Mouse (Mus musculus) frontal cortex, postnatal 10 days (tissue): Measurements from ENCODE around the gene Def8.

Experiments
- DNase-seq, 2 experiments: peaks; one replicate each; pipeline ENCODE4 v3.0.0; 2022; ENCODE audit warnings: low spot score in 2 of 2, mixed read lengths in 1 of 2

The Def8 gene

GRCm38 (mm10) chr8:123478456-123479218 is 55.3 kb downstream of the Def8 start:
- no peak for DNase-seq

GRCm38 (mm10) chr8:123482627-123483026 is 59.3 kb downstream of the Def8 start:
- DNase-seq, result no peak

- no peak for DNase-seq
Measured at GRCm38 (mm10) chr8:123491280-123492075, 68.2 kb downstream of the Def8 start.

DNA sequence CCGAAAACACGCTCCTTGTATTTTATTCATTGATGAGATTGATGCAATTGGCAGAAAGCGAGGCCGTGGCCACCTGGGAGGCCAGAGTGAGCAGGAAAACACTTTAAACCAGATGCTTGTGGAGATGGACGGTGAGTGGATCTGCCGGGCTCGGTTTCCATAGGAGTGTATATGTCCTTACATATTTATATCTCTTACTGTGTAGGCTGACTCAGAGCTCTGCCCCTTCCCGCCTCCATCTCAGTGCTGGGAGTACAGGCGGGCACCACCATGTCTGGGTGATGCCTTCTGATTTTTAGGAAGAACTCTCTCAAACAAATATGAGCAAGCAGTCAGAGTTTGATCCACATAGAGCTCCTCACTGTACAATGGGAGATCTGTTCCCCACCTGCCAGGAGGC is 69.6 kb downstream of the Def8 start:
- no peak for DNase-seq

- DNase-seq, result no peak
Measured at GRCm38 (mm10) chr8:123497699-123498098, 74.4 kb downstream of the Def8 start.

DNA sequence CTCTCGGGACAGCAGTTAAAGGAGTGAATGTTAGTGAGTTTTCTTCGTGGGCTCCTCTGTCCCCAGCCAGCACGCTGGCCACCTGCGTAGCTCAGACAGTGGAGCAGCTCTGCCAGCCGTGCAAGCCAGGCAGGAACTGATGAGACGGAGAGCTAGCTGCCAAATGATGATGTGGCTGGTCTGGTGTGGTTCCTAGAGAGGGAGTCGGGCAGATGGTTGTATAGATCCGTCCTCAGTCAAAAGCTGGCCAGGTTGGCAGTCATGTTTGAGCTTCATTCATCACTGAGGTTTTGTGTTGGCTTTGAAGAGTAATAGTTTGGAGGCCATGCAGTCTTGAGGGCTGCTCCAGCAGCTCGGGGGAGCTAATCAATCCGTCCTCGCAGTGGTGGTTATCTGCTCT is 75.6 kb downstream of the Def8 start:
- DNase-seq, result no peak

- DNase-seq, result no peak
Measured at GRCm38 (mm10) chr8:123499556-123499955, 76.2 kb downstream of the Def8 start.

DNA sequence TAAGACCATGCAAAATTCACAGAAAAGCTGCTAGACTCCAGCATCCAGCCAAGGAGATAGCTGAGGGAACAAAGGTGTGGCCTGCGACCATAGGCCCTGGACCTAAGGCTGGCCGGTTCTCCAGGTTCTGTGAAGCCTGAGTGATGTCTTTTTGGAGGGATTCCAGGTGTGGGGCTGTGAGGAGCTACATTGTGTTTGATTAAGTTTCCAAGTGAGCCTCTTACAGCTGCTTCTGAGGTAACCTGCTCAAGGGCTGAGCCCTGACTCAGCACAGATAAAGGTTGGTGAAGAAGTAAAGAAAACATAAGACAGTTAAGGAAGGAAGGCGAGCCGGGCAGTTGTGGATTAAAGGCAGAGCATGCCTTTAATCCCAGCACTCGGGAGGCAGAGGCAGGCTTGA is 78.9 kb downstream of the Def8 start:
- DNase-seq, result no peak

- no peak for DNase-seq
Measured at GRCm38 (mm10) chr8:123503801-123504467, 80.6 kb downstream of the Def8 start.

GRCm38 (mm10) chr8:123504591-123505195 is 81.4 kb downstream of the Def8 start:
- DNase-seq, result no peak

DNA sequence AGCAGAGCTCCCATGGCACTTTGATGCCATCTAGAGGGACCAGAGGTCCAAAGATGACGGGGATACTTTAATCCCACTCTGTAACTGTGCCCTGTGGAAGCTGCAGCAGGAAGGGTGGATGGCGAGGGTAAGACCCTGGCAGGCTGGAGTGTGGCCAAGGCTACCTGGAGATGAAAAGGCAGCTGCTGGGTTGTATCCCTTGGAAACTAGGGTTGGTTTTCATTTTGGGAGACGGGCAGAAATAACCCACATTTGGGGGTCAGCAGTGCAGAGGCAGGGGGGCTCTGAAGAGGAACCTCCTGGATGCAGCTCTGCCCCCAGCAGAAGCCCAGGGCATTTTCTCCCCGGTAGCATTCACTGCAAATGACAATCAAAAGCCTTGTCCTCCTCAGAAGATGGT is 81.9 kb downstream of the Def8 start:
- no peak for DNase-seq

GRCm38 (mm10) chr8:123505695-123506094 is 82.4 kb downstream of the Def8 start:
- DNase-seq, result no peak

- no peak for DNase-seq
Measured at GRCm38 (mm10) chr8:123507153-123507552, 83.8 kb downstream of the Def8 start.

DNA sequence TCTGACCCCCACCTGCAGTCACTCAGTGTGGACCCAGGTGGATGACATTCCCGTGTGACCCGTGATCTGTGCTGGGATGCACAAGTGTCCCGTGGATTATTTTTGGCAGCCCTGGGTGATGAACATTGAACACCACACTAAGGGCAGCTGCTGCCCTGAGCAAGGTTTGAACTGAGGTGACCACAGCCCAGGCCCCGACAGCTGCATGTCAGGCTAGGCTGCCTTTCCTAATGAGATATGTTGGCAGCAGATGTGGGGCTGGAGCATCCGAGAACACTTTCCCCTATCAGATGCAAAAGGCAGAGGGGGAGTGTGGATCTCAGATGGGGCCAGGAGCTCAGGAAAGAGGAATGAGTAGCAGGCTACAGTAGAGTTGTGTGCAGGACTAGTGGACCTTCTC is 87.5 kb downstream of the Def8 start:
- no peak for DNase-seq
